Mouse (Mus musculus) right cerebral cortex, postnatal 36 days (tissue): ENCODE measurements at regions not wholly inside any gene's neighbourhood (a gene's known extent, or its start where the extent isn't known, plus 50 kb on each side); places are given as distances from the start of the nearest gene placed in this dataset.

Experiments
- DNase-seq, 2 experiments: peaks; one replicate each; pipeline ENCODE4 v3.0.0; 2022; ENCODE audit warnings: low spot score in 2 of 2, mixed read lengths in 1 of 2

GRCm38 (mm10) chr5:45270679-45271078 lies 179.4 kb downstream of the Qdpr start:
- DNase-seq = no peak

GRCm38 (mm10) chr5:45269391-45269790 lies 180.6 kb downstream of the Qdpr start:
- DNase-seq = no peak

DNA sequence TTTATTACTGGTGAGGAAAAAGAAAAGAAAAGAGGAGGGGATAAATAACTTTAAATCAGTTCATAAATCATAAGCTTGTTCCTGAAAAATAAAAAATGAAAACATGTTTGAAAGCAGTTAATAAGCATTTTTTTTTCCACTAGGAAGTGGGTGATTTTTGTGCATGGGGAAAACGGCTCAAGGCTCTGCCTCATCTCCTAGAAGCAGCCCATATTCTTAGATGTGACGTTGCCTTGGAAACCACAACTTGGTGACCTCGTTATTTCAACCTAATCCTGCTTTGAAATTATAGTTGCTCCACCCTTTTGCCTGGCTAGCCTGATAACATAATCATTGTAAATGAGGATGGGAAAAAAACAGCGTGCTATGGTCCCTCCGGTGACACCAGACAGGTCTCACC lies 183.1 kb downstream of the Qdpr start:
- DNase-seq = no peak

DNA sequence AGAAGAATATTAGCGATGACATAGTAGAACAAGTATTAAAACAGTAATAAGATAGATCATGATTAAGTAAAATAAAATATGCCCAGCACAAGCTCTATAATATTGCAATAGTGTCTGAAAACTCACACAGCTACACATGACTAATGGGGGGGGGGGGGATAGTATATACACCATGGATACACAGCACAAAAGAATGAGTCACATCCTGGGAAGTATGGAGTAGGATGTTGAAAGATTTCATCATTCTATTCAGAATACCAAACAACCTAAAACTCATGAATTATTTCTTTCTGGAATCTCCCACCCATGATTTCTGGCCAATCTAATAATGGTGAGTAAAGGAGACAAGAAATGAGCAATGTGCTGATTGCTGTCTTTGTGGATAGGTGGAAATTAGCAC lies 191.6 kb downstream of the Qdpr start:
- no peak for DNase-seq

DNA sequence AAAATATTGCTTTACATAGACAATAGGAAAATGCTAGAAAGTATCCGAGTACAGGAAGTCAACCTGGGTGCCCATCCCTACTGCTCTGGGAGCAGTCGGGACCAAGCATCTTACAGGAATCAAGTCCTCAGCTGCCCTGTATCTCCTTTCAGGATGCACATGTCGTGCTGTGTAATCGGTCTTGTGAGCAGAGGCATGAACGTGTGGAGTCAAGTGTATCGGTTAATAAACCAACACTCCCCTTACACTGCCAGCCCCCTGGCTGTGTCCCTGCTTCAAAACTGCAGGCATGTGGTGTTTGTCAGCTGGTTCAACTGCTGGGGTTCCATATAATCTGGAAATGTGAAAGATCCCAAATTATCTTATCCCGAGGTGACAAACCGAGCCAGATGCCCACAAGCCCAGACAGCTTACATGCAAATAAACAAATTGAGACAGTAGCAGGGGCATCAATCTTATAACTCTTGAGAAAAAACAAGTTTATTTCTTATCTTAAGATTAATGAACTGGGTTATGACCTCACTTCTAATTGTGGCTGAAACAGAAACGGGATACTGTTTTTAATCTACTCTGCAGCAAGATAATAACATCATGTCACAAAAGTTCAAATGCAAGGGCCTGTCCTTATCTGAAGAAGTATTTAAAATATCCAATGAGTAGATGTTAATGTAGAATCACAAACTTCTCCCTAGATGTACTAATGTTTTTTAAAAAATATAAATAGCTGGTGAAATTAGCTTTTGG lies 193.6 kb downstream of the Qdpr start:
- DNase-seq = no peak

DNA sequence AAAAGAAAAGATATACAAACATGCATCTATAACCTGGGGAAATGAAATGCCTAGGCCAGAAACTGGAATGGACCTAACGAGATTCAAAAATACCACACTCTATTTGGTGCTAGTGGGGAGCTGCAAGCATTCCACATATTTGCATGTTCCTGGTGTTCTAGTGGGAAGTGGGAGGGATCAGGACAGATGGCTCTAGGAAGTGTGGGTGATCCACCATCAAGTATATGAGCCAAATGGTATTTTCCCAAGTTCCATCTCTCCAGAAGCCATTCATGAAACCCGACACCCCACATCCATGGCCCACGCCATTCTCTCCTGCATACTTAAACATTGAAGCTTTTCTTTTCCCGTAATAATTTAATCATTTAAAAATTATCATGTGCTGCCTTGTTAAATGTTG lies 218.2 kb downstream of the Qdpr start:
- peak; percentile 71 to 85 for DNase-seq

- peak; percentile 18 to 32 for DNase-seq
Observed at GRCm38 (mm10) chr5:45230097-45230496, 219.9 kb downstream of the Qdpr start.

- no peak for DNase-seq
Observed at GRCm38 (mm10) chr5:45229477-45229876, 220.6 kb downstream of the Qdpr start.

- DNase-seq = no peak
Observed at GRCm38 (mm10) chr5:45228226-45228927, 221.7 kb downstream of the Qdpr start.

DNA sequence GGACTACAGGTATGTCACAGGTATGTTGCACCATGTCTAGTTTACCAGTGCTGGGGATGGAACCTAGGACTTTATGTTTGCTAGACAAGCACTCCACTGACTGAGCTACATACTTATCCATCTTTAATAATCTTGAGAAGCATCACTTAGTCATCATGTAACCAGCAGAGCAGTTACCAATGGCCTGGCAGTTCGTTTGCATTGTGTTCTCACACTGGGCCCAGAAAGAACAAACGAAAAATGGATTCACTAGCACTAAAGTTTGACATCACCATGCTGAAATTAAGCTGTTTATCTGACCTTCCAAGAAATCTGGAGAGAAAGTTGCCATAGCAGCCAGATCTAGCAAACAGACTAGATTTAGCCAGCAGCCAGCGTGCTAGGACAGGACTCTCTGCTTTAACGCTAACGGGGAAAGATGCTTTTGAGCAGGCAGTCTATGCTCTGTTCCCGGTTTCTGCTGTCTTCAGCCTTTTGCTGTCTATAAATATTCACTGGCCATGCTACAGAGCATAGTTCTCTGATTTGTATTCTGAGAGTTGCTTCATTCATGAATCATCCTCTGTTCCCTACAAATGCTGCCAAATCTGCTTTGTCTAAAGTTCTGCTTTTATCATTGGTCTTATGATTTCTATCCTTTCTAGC lies 229.6 kb downstream of the Qdpr start:
- peak; percentile 36 to 45 for DNase-seq

GRCm38 (mm10) chr5:45219558-45219957 lies 230.5 kb downstream of the Qdpr start:
- no peak for DNase-seq

GRCm38 (mm10) chr5:45219101-45219500 lies 230.9 kb downstream of the Qdpr start:
- DNase-seq = no peak

GRCm38 (mm10) chr5:45214475-45214874 lies 235.6 kb downstream of the Qdpr start:
- no peak for DNase-seq

- DNase-seq = no peak
Observed at GRCm38 (mm10) chr5:45198408-45198807, 251.6 kb downstream of the Qdpr start.

DNA sequence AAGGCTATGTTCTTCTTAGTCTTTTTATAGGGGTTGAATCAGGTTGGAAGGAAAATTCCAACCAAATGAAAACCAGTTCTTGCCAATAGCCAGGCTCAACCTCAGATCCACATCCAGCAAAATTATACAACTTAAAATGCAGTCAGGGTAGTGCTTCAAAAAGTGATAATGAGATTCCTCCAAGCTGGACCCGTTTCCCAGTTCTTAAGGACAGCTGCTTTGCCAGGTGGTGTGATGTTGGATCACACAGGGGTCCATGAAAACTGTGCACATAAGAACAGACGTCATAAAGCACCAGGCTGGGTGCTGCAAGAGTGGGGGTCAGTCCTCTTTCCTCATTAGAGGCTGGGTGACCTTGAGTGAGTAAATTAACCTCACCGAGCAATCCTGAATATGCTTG lies 253.9 kb downstream of the Qdpr start:
- peak; percentile 25 to 62 for DNase-seq

DNA sequence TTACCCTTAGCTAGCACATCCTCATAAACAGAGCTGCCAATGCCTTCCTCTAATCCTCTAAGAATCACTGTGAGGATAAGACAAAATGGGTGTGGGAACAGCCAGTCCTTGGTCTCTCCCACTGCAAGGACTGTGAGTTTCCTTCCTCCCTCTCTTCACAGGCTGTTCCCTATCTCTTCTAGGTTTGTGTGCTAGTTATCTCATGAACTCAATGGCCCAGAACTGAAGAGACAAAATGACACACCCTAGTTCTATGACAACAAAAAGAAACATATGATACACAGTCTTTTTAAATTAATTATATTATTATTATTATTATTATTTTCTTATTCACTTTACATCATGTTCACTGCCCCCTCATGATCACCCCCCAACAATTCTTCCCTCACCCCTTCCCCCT lies 257.7 kb downstream of the Qdpr start:
- DNase-seq = no peak

- DNase-seq = no peak
Observed at GRCm38 (mm10) chr5:45173035-45173755, 276.8 kb downstream of the Qdpr start.

DNA sequence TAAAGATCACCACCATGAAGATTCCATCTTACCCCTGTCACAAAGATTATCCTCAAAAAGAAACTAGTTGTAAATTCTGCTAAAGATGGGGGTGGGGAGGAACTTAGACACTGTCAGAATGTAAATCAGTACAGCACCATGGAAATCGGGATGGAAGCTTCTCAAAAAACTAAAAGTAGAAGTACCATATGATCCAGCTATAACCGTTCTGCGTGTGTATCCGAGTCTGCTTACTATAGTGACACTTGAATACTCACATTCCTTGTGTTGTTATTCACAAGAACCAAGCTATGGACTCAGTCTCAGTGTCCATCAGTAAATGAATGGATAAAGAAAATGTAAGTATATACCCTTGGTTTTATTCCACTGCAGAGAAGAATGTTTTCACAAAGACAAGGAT lies 290.8 kb downstream of the Qdpr start:
- DNase-seq = no peak

DNA sequence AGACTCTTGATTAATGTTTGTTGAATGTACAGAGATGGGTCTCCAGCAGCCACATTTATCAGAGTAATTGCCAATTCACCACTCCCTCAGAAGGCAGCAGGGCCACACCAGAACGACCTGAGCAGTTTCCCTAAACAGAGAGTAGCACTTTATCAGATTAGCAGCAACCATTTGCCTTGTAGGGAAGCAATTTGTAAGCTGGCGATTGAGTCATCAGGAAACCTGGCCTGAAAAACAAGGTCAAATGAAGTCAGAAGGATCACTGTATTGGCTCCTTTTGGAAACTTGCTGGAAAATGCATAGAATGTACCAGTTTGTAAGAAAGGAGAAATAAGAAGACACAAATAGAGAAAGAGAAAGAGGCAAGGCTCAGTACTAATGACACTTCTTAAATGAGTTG lies 295.1 kb downstream of the Qdpr start:
- DNase-seq = no peak

GRCm38 (mm10) chr5:45144186-45144585 lies 305.9 kb downstream of the Qdpr start:
- peak in 1 of 2 experiments; percentile 5 for DNase-seq

- no peak for DNase-seq
Observed at GRCm38 (mm10) chr5:45137198-45137973, 312.6 kb downstream of the Qdpr start.
